Mouse (Mus musculus) neutrophil, adult 5-6 weeks (primary cell): ENCODE measurements at regions not wholly inside any gene's neighbourhood (a gene's known extent, or its start where the extent isn't known, plus 50 kb on each side); places are given as distances from the start of the nearest gene placed in this dataset.
"Not testable (repeated sequence)": the region's sequence is repeated elsewhere in the genome, so short reads cannot be mapped to it uniquely, and the experiment has no call there.

Source experiments
- ATAC-seq: fragments of 151-379, 151-347 bp; 2 replicates; pipeline ENCODE4 v1.8.0; 2017; ENCODE audit warnings: mild to moderate bottlenecking, moderate TSS enrichment; ENCODE audit not compliant: insufficient number of reproducible peaks, poor library complexity, low FRiP score, severe bottlenecking; ENCODE audit errors: extremely low read depth

GRCm38 (mm10) chrX:50605517-50605916, 177.2 kb upstream of the Olfr1324 start:
- not testable (repeated sequence) for ATAC-seq

GRCm38 (mm10) chrX:50604995-50605394, 176.7 kb upstream of the Olfr1324 start:
- not testable (repeated sequence) for ATAC-seq

- ATAC-seq, result not testable (repeated sequence)
Observed at GRCm38 (mm10) chrX:50602881-50603280, 174.6 kb upstream of the Olfr1324 start.

- ATAC-seq, result not testable (repeated sequence)
Observed at GRCm38 (mm10) chrX:50602461-50602875, 174.2 kb upstream of the Olfr1324 start.

GRCm38 (mm10) chrX:50600262-50600661, 172.0 kb upstream of the Olfr1324 start:
- ATAC-seq, result not testable (repeated sequence)

- ATAC-seq, result no peak
Observed at GRCm38 (mm10) chrX:50599780-50600179, 171.5 kb upstream of the Olfr1324 start.

GRCm38 (mm10) chrX:50597626-50598025, 169.3 kb upstream of the Olfr1324 start:
- ATAC-seq, result not testable (repeated sequence)

- no peak for ATAC-seq
Observed at GRCm38 (mm10) chrX:50597105-50597504, 168.8 kb upstream of the Olfr1324 start.

GRCm38 (mm10) chrX:50594976-50595375, 166.7 kb upstream of the Olfr1324 start:
- ATAC-seq, result not testable (repeated sequence)

- no peak for ATAC-seq
Observed at GRCm38 (mm10) chrX:50591477-50591876, 163.2 kb upstream of the Olfr1324 start.

GRCm38 (mm10) chrX:50590673-50591341, 162.5 kb upstream of the Olfr1324 start:
- no peak for ATAC-seq

- ATAC-seq, result no peak
Observed at GRCm38 (mm10) chrX:50588892-50589291, 160.6 kb upstream of the Olfr1324 start.

GRCm38 (mm10) chrX:50583741-50584580, 155.7 kb upstream of the Olfr1324 start:
- no peak for ATAC-seq

- no peak for ATAC-seq
Observed at GRCm38 (mm10) chrX:50580200-50580599, 151.9 kb upstream of the Olfr1324 start.

GRCm38 (mm10) chrX:50576824-50577223, 148.5 kb upstream of the Olfr1324 start:
- ATAC-seq, result no peak

GRCm38 (mm10) chrX:50572191-50573095, 144.1 kb upstream of the Olfr1324 start:
- ATAC-seq, result not testable (repeated sequence)

- no peak for ATAC-seq
Observed at GRCm38 (mm10) chrX:50569087-50569486, 140.8 kb upstream of the Olfr1324 start.

- ATAC-seq, result no peak
Observed at GRCm38 (mm10) chrX:50566345-50566744, 138.0 kb upstream of the Olfr1324 start.

GRCm38 (mm10) chrX:50565031-50565430, 136.7 kb upstream of the Olfr1324 start:
- ATAC-seq, result not testable (repeated sequence)
